Mouse (Mus musculus) stomach, postnatal 0 days (tissue): ENCODE results near the gene Dcaf7.

Experiments
- CTCF ChIP-seq: IDR thresholded peaks from 2 replicates; pipeline ENCODE4 v1.5.1; 2016; ENCODE audit warnings: antibody characterized with exemption, low read depth, mild to moderate bottlenecking, moderate library complexity
- EP300 ChIP-seq: optimal IDR thresholded peaks from 2 replicates; pipeline ENCODE3; 2016; ENCODE audit warnings: antibody characterized with exemption

DNA sequence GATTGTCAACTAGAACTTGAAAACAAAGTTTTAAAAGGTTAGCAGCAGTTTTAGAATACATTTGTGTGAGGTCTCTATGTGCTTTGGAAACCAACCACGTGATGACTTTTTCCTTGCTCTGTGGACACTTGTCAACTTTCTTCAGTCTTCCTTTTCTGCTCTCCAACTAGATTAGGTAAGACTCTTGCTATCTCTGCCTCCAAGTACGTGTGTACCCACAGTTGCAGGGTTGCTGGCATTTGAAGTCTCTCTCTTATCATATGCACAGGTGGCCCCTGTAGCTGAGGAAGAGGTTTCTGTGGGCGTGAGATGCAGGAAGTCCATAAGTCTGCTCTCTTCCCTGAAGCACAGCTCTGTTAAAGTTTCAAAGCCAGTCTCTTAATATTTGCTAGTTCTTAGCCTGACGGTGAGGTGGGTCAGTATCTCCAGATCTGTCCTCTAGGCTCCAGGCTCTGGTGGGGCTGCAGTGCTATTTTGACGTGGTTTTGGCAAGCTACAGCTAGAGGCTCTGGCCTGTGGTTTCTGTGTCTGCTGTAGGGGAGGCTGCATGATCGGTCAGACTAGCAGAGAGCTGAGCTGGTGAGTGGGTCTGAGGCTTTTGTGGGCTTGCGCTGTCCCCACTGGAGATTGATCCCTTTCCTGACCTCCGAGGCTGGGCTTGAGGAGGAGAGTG, 20.3 kb downstream of the Dcaf7 start:
- TF ChIP-seq CTCF (no peak), EP300 (no peak)
